Mouse (Mus musculus) stomach, postnatal 0 days (tissue): ENCODE results near the gene Vwa1. TPM values are rescaled to one million over a fixed set of nuclear protein-coding genes. Genes with fewer than 3 reads are reported as not detected.

Experiments used
- ATAC-seq: fragments of 200-750 bp; cut with Nextera tagmentation; 2 replicates; pipeline ENCODE4 v1.8.0; 2017; ENCODE audit not compliant: low FRiP score, low TSS enrichment
- DNase-seq: peaks from one replicate; pipeline ENCODE4 v3.0.0-alpha.2; 2016; ENCODE audit warnings: low spot score
- H3K27ac ChIP-seq: fragments of 300-500 bp; sonication (generic); replicated peaks from 2 replicates; pipeline ENCODE4 v1.5.1; 2014; ENCODE audit warnings: mild to moderate bottlenecking, control low read depth
- H3K27me3 ChIP-seq: fragments of 300-500 bp; sonication (generic); 2 replicates; pipeline ENCODE4 v1.6.1; 2014; ENCODE audit warnings: low read length; ENCODE audit not compliant: control insufficient read depth, insufficient read depth
- H3K36me3 ChIP-seq: fragments of 300-500 bp; sonication (generic); 2 replicates; pipeline ENCODE4 v1.6.1; 2014; ENCODE audit warnings: low read length, mixed read lengths; ENCODE audit not compliant: control insufficient read depth, insufficient read depth
- H3K4me1 ChIP-seq: fragments of 300-500 bp; sonication (generic); replicated peaks from 2 replicates; pipeline ENCODE4 v1.6.1; 2014; ENCODE audit warnings: antibody characterized with exemption; ENCODE audit not compliant: control insufficient read depth, insufficient read depth
- H3K4me2 ChIP-seq: fragments of 300-500 bp; sonication (generic); replicated peaks from 2 replicates; pipeline ENCODE4 v1.6.1; 2014; ENCODE audit warnings: low read depth, mild to moderate bottlenecking, control low read depth, moderate library complexity
- H3K4me3 ChIP-seq: fragments of 300-500 bp; sonication (generic); 2 replicates; pipeline ENCODE4 v1.5.1; 2014; ENCODE audit warnings: low read depth, low read length, control low read depth
- H3K9ac ChIP-seq: fragments of 300-500 bp; sonication (generic); 2 replicates; pipeline ENCODE4 v1.6.1; 2014; ENCODE audit warnings: mild to moderate bottlenecking, low read length, control low read depth, mixed read lengths
- H3K9me3 ChIP-seq: fragments of 300-500 bp; sonication (generic); 2 replicates; pipeline ENCODE4 v1.6.1; 2016; ENCODE audit warnings: low read length; ENCODE audit not compliant: control insufficient read depth
- CTCF ChIP-seq: IDR thresholded peaks from 2 replicates; pipeline ENCODE4 v1.5.1; 2016; ENCODE audit warnings: antibody characterized with exemption, low read depth, mild to moderate bottlenecking, moderate library complexity
- EP300 ChIP-seq: optimal IDR thresholded peaks from 2 replicates; pipeline ENCODE3; 2016; ENCODE audit warnings: antibody characterized with exemption
- WGBS: fragments of 180-500 bp; shearing (Covaris S2); extraction: QIAGEN DNeasy Blood & Tissue Kit; methylation state at CpG from one replicate; pipeline ENCODE4 v1.1.7; 2014; 5-methylcytosine and 5-hydroxymethylcytosine counted together
- polyA plus RNA-seq: library from polyadenylated mRNA; unstranded; fragments of >200 nt; fragmentation: Nextera tagmentation; extraction: Ambion mirVana; gene quantifications from 2 replicates; pipeline ENCODE4 v1.2.1, GENCODE M21; 2015

Vwa1 gene
- 30.0 and 32.3 TPM in 2 replicates for polyA plus RNA-seq

GRCm38 (mm10) chr4:155774280-155774754 is at the start of gene Vwa1:
Gene Vwa1 (minus strand): TSS chr4:155774698.
- Histone ChIP-seq H3K9me3 (no peaks in the 10 kb centered on the region), H3K4me2 (peak within 1 kb of the TSS; percentile 83), H3K9ac (peak within 1 kb of the TSS; percentile 62), H3K4me3 (peak within 1 kb of the TSS; percentile 48), H3K4me1 (peaks cover 15% of the 10 kb centered on the region), H3K27ac (peak within 1 kb of the TSS; percentile 85), H3K36me3 (no peaks in the 10 kb centered on the region), H3K27me3 (no peaks in the 10 kb centered on the region; the same call in 1 of the 2 replicates)
- ATAC-seq, result peak; percentile 86
- DNase-seq, result peak; percentile 94
- TF ChIP-seq CTCF, result peak; percentile 14; the same call in 1 of the 2 replicates
- no peak for TF ChIP-seq EP300
- under 1% methylated on average over 33 of the region's 35 CpGs for WGBS

DNA sequence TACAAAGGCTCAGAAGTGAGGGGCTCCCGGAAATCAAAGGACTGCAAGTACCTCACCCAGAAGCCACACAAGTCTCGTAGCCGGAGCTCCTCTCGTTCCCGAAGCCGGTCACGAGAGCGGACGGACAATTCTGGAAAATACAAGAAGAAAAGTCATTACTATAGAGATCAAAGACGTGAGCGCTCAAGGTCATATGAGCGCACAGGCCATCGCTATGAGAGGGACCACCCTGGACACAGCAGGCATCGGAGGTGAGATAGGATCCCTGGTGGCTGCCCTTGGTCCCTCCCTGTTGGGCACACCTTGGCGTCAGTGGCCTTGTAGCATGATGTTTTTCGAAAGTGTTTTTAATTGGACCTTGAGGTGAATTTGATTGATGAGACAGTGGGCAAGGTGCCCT is 48.9 kb upstream of the Vwa1 start:
- no peaks in the 10 kb centered on the region for H3K27me3 ChIP-seq
- H3K9ac ChIP-seq, result no peak overlapping the region
- 93% methylated on average over 16 of the region's 16 CpGs for WGBS
- no peak overlapping the region for H3K4me2 ChIP-seq
- ATAC-seq (no peak), DNase-seq (no peak)
- H3K9me3 ChIP-seq, result no peaks in the 10 kb centered on the region
- H3K4me1 ChIP-seq, result no peaks in the 10 kb centered on the region
- H3K27ac ChIP-seq, result no peak overlapping the region
- TF ChIP-seq EP300 (no peak), CTCF (no peak)
- no peak overlapping the region for H3K4me3 ChIP-seq
- peaks cover 32% of the 10 kb centered on the region for H3K36me3 ChIP-seq

GRCm38 (mm10) chr4:155821025-155821424 is 46.5 kb upstream of the Vwa1 start:
- no peaks in the 10 kb centered on the region for H3K27me3 ChIP-seq
- ATAC-seq, result no peak
- TF ChIP-seq CTCF, result peak; percentile 64
- TF ChIP-seq EP300, result no peak

GRCm38 (mm10) chr4:155817533-155817932 is 43.0 kb upstream of the Vwa1 start:
- Histone ChIP-seq H3K4me1 (0 out of 2 replicates have a peak, but pooled peaks cover 4% of the 10 kb centered on the region), H3K27ac (no peak overlapping the region), H3K9ac (no peak overlapping the region), H3K36me3 (peaks cover 32% of the 10 kb centered on the region), H3K4me3 (no peak overlapping the region), H3K4me2 (no peak overlapping the region), H3K27me3 (no peaks in the 10 kb centered on the region), H3K9me3 (no peaks in the 10 kb centered on the region)
- ATAC-seq, result no peak
- DNase-seq, result no peak
- TF ChIP-seq CTCF, result no peak
- TF ChIP-seq EP300, result no peak
- WGBS, result 72% methylated on average over 4 of the region's 4 CpGs

More at GRCm38 (mm10) chr4:155821025-155821424, 46.5 kb upstream of the Vwa1 start:
- H3K4me2 ChIP-seq, result no peak overlapping the region
- H3K9ac ChIP-seq, result no peak overlapping the region
- no peaks in the 10 kb centered on the region for H3K9me3 ChIP-seq
- no peaks in the 10 kb centered on the region for H3K4me1 ChIP-seq
- no peak for DNase-seq
- no peak overlapping the region for H3K4me3 ChIP-seq
- 73% methylated on average over 7 of the region's 7 CpGs for WGBS
- no peak overlapping the region for H3K27ac ChIP-seq
- peaks cover 45% of the 10 kb centered on the region for H3K36me3 ChIP-seq

DNA sequence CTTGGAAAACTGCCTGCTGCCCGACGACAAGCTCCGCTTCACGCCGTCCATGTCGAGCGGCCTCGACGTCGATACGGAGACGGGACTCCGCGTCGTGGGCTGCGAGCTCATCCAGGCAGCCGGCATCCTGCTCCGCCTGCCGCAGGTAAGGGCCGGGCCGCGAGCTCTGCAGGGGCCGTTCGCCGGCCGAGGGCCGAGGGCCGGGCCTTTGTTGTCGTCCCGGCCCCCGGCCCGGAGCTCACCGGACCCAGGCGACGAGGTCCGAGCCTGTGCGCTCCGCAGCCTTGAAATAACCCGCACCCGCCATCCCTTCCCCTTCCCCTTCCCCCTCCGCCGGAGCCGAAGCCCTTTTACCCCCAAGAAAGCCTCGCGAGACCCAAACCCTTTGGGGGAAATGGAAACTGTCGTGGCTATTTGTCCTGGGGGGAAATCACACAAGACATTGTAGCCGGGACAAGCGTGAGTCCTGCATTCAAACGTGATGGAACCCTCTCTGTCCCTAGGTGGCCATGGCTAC is 38.2 kb upstream of the Vwa1 start:
- WGBS, result under 1% methylated on average over 49 of the region's 49 CpGs
- peak; percentile 24 for ATAC-seq
- DNase-seq, result peak; percentile 60
- H3K4me1 ChIP-seq, result 0 out of 2 replicates have a peak, but pooled peaks cover 4% of the 10 kb centered on the region
- H3K9ac ChIP-seq, result peak overlapping the region; percentile 100
- H3K4me2 ChIP-seq, result peak overlapping the region; percentile 80
- H3K4me3 ChIP-seq, result peak overlapping the region; percentile 99
- H3K27me3 ChIP-seq, result no peaks in the 10 kb centered on the region
- H3K9me3 ChIP-seq, result no peaks in the 10 kb centered on the region
- peak overlapping the region; percentile 95 for H3K27ac ChIP-seq
- TF ChIP-seq EP300, result no peak
- no peak for TF ChIP-seq CTCF
- H3K36me3 ChIP-seq, result peaks cover 28% of the 10 kb centered on the region
